8 mouse cellular contexts compared by ENCODE assay signal in genomic region chr1:178320723-178321590, GRCm38 (mm10). TPM values are rescaled to one million over a fixed set of nuclear protein-coding genes. Genes with fewer than 3 reads are reported as not detected.
DNase-seq lines count a peak whose midpoint lies in the region; ATAC-seq lines count a peak whose summit lies in the region.

No protein-coding gene starts in this region.

- no peak for DNase-seq in heart, postnatal 25 days (ENCODE audit: low spot score)
- DNase-seq in adipocyte (ENCODE audit: low spot score): peak; percentile 54
- DNase-seq in hindbrain, embryonic 11.5 days (ENCODE audit: low spot score): no peak
- no peak for DNase-seq in layer of hippocampus, adult 9-11 months
- DNase-seq in cerebellum, postnatal 14 days: no peak
- no peak for DNase-seq in adrenal gland, adult 8-10 months

- H3K4me3 ChIP-seq in heart, embryonic 13.5 days: peak overlapping the region; percentile 77
- H3K4me3 ChIP-seq in hindbrain, embryonic 11.5 days (ENCODE audit: low read depth, low read length): peak overlapping the region; percentile 66
- peak overlapping the region; percentile 60 for H3K4me3 ChIP-seq in midbrain, embryonic 13.5 days (replicated peaks)

- WGBS in heart, embryonic 13.5 days: 38% methylated on average over 5 of the region's 5 CpGs
- 52% methylated on average over 5 of the region's 5 CpGs for WGBS in hindbrain, embryonic 11.5 days
- WGBS in midbrain, embryonic 13.5 days: 51% methylated on average over 5 of the region's 5 CpGs

- H3K4me2 ChIP-seq in heart, embryonic 13.5 days: peak overlapping the region; percentile 88
- peak overlapping the region; percentile 65 for H3K4me2 ChIP-seq in hindbrain, embryonic 11.5 days (replicated peaks; ENCODE audit: low read depth, low read length)
- H3K4me2 ChIP-seq in midbrain, embryonic 13.5 days (replicated peaks): peak overlapping the region; percentile 86

- no peaks in the 10 kb centered on the region for H3K9me3 ChIP-seq in heart, embryonic 13.5 days
- no peaks in the 10 kb centered on the region for H3K9me3 ChIP-seq in hindbrain, embryonic 11.5 days (ENCODE audit: control insufficient read depth, low read length)
- H3K9me3 ChIP-seq in midbrain, embryonic 13.5 days: no peaks in the 10 kb centered on the region

- ATAC-seq in heart, embryonic 13.5 days (ENCODE audit: extremely low read depth, insufficient number of reproducible peaks, low FRiP score, low TSS enrichment): no peak
- no peak for ATAC-seq in hindbrain, embryonic 11.5 days (ENCODE audit: low FRiP score)
- ATAC-seq in midbrain, embryonic 13.5 days: no peak

- peak overlapping the region; percentile 96 for H3K9ac ChIP-seq in heart, embryonic 13.5 days
- H3K9ac ChIP-seq in hindbrain, embryonic 11.5 days (ENCODE audit: low read depth, low read length): peak overlapping the region; percentile 95; the same call in 1 of the 2 replicates
- peak overlapping the region; percentile 91 for H3K9ac ChIP-seq in midbrain, embryonic 13.5 days (replicated peaks)

- H3K4me1 ChIP-seq in heart, embryonic 13.5 days: peaks cover 45% of the 10 kb centered on the region
- no peaks in the 10 kb centered on the region for H3K4me1 ChIP-seq in hindbrain, embryonic 11.5 days (replicated peaks; ENCODE audit: control insufficient read depth, insufficient read depth, low read length)
- peaks cover 48% of the 10 kb centered on the region for H3K4me1 ChIP-seq in midbrain, embryonic 13.5 days (replicated peaks)

- intact Hi-C loops in heart, postnatal 25 days (cut with DNase I): no loop called here

- peaks cover 55% of the 10 kb centered on the region for H3K36me3 ChIP-seq in heart, embryonic 13.5 days
- peaks cover 9% of the 10 kb centered on the region for H3K36me3 ChIP-seq in hindbrain, embryonic 11.5 days (ENCODE audit: control insufficient read depth, insufficient read depth, low read length)
- H3K36me3 ChIP-seq in midbrain, embryonic 13.5 days: peaks cover 38% of the 10 kb centered on the region

- no peaks in the 10 kb centered on the region for H3K27me3 ChIP-seq in heart, embryonic 13.5 days (replicated peaks)
- no peaks in the 10 kb centered on the region for H3K27me3 ChIP-seq in hindbrain, embryonic 11.5 days (ENCODE audit: control insufficient read depth, insufficient read depth, low read length)
- H3K27me3 ChIP-seq in midbrain, embryonic 13.5 days: no peaks in the 10 kb centered on the region

- peak overlapping the region; percentile 100 for H3K27ac ChIP-seq in heart, embryonic 13.5 days (replicated peaks)
- peak overlapping the region; percentile 100; the same call in 1 of the 2 replicates for H3K27ac ChIP-seq in hindbrain, embryonic 11.5 days (ENCODE audit: low read depth, low read length)
- peak overlapping the region; percentile 100 for H3K27ac ChIP-seq in midbrain, embryonic 13.5 days

RNA-seq across cellular contexts. Expression of gene Cox20, which starts 2.0 kb away (rescaled TPM):
- polyA plus RNA-seq in heart, embryonic 13.5 days (2015; fragmentation: Nextera tagmentation; extraction: Ambion mirVana): 197 and 213 TPM in 2 replicates
- total RNA-seq in heart, postnatal 25 days (2021): 100 to 1,000 TPM; 103 to 125 TPM
- polyA plus RNA-seq in hindbrain, embryonic 11.5 days (2014; fragmentation: Nextera tagmentation; extraction: Ambion mirVana): 111 and 123 TPM in 2 replicates
- polyA plus RNA-seq in midbrain, embryonic 13.5 days (2015; fragmentation: Nextera tagmentation; extraction: Ambion mirVana): 160 and 172 TPM in 2 replicates
- total RNA-seq in adrenal gland, adult 8-10 months (2022): 100 to 1,000 TPM in 1 of 4 experiments, 10 to 100 TPM in 3; 58.5 to 120 (median 76.1) TPM

RNA-seq across cellular contexts. Expression of gene Hnrnpu, which starts 16.6 kb away (rescaled TPM):
- polyA plus RNA-seq in heart, embryonic 13.5 days (2015; fragmentation: Nextera tagmentation; extraction: Ambion mirVana): 196 and 202 TPM in 2 replicates
- 100 to 1,000 TPM; 158 to 184 TPM for total RNA-seq in heart, postnatal 25 days (2021)
- 828 and 847 TPM in 2 replicates for polyA plus RNA-seq in hindbrain, embryonic 11.5 days (2014; fragmentation: Nextera tagmentation; extraction: Ambion mirVana)
- polyA plus RNA-seq in midbrain, embryonic 13.5 days (2015; fragmentation: Nextera tagmentation; extraction: Ambion mirVana): 293 and 372 TPM in 2 replicates
- total RNA-seq in adrenal gland, adult 8-10 months (2022): 100 to 1,000 TPM; 325 to 418 (median 399) TPM
